Mouse (Mus musculus): ENCODE measurements around the gene Ralgps2.

Gene Ralgps2

DNA sequence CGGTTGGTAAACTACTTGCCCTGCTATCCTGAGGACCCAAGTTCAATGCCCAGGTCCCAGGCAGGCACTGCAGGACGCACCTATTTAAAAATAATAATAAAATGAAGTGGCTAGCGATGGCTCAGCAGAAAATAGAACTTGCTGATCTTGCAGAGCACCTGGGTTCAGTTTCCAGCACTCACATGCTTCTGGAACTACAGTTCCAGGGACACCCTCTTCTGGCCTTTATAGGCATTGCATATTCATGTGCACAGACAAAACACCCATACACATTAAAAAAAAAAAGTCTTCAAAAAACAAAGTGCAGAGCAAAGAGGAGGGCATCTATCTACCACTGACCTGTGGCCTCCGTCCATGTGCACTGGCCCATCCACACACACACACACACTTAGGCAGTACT lies 47.9 kb downstream of the Ralgps2 start:
- DNase-seq: no peak

DNA sequence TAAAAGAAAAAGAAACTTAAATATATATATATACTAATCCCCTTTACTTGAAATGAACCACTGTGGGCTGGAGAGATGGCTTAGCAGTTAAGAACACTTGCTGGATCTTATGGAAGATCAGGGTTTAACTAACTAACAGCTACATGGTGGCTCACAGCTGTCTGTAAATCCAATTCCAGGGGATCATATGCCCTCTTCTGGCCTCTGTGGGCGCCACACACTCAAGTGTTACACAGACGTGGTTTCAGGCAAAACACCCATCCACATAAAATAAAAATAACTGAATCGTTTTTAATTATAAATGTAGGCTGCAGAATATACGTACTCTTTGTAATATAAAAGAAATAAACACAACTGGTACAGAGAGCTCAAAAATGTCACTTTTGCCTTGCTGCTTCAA lies 50.6 kb downstream of the Ralgps2 start:
- no peak for DNase-seq

DNA sequence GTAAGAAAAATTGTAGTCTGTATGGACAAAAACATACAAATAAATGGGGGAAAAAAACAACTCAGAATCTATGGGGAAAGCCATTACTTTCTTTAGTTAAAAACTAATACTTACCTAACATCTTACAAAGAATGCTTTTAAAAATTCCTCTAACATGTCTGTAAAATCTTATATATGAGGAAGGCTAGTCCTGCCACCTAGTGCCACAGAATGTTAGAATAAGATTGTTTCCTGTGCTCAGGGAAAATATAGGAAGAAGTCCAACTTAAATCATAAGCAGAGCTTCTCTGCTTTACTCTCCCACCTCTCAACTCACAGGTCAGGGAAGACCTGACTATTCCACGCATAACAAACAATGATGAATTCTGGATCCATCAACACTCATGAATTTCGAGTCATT lies 53.5 kb downstream of the Ralgps2 start:
- DNase-seq: no peak

DNA sequence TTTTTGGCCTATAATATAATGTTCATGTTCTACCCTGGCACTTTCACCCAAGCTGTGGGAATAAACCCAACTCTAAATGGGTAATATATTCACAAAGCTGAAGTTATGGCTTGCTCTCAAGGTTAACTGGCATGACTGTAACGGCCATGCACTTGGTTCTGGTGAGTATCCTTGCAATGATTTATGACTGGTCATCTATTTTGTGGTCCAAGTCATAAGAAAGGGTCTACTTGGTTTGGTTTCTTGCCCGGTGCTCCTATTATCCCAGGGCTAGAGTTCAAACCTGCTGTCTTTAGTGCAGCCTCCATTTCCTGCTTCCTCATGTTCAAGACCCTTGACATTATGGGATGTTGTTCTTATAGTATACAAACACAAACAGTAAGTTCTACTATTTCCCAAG lies 54.6 kb downstream of the Ralgps2 start:
- DNase-seq: no peak

DNA sequence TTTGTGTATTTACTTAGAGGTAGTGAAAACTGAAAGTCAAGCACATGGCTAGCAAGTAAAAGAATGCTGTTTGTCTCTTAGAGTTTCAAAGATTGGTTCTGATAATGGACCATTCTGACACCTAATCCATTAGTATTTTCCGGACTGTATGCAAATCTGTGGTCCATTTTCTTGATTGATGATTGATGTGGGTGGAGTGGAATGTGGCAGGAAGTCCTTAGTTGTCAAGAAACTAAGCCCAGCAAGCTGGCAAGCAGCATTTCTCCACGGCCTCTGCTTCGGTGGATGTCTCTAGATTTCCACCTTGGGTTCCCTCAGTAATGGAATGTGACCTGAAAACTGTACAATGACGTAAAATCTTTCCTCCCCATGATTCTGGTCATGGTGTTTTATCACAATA lies 68.8 kb downstream of the Ralgps2 start:
- DNase-seq: no peak

DNA sequence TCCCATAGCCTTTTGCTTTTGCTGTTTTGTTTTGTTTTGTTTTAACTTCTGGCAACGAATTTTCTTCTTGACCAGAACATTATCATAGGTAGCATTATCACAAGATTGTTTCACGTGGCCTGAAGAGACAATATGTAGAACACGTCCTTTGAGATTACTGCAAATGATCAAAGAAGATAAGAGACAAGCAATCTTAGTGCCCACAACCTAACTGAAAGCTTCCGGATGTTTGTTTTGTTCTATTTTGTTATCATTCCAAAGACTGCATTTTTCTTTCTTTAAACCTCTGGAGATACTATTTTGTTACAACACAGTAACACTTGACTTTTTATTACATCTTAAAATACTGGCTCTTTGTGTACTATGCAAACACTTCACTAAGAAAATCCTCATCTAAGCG lies 69.4 kb downstream of the Ralgps2 start:
- DNase-seq: no peak

DNA sequence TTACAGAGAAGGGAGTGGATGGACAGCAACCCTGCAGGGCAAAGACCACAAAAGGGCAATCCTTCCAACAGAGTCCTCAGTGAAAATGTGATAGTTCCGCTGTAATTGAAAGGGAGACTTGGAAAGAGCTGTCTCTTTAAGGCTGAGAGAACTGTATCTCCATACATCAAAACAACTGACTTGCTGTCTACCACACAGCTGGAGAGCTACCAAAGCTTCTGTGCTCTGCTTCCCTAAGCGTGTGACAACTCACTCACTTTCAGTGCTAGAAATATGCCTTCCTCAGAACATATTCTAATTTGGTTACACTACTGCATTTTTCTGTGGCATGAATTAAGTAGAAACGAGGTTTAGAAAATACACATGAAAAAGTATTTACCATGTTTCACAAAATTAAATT lies 75.2 kb downstream of the Ralgps2 start:
- no peak for DNase-seq

DNA sequence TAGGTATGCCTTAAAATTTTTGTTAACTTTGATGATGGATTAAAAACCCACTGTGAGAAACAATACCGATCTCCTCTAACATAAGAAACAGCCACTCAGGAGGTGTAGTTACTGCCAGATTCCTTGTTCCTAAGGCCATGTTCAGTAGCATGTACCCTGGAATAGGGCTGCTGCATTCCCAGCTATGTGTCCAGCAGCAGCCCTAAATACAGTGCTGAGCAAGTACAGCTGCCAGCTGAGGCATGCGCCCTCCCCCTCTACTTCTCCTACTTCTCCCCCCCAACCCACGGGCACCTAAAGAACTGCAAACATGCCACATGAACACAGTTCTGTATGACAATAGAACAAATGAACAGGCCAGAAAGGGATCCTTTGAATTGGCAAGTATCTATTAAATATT lies 75.7 kb downstream of the Ralgps2 start:
- DNase-seq: no peak

DNA sequence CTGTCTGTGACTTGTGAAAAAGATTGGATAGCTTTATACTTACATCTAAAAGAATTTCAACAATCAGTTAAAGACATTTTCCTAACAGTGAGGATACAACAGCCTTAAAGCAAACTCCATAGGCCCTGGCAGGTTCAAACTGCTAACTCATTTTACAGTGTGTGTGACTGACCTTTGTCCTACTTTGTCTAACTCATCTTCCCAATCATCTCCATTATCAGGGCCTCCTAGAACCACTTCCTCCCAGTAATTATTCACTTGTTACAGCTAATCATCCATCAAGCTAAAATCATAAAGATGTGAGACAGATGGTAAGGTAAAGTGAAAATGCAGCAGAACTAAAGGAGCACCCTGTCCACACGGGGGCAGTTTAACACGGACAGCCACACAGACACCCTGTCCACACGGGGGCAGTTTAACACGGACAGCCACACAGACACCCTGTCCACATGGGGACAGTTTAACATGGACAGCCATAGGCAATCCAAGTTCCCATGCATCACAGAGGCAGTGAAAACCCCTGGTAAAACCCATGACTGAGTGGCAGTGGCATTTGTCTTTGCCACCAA lies 77.9 kb downstream of the Ralgps2 start:
- DNase-seq: no peak

DNA sequence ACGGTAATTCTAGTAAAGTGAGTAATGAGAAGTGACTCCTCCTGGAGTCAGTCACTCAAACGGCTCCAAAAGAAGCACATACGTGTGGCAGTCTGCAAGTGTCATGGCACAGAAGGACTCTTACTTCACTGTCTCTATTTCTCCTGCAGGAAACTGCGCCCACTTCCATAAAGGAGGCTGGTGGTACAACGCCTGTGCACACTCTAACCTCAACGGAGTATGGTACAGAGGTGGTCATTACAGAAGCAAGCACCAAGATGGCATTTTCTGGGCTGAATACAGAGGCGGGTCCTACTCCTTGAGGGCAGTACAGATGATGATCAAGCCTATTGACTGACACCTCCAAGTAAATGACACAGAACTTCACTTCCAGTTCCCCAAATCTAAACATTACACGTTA lies 79.2 kb downstream of the Ralgps2 start:
- DNase-seq: no peak

DNA sequence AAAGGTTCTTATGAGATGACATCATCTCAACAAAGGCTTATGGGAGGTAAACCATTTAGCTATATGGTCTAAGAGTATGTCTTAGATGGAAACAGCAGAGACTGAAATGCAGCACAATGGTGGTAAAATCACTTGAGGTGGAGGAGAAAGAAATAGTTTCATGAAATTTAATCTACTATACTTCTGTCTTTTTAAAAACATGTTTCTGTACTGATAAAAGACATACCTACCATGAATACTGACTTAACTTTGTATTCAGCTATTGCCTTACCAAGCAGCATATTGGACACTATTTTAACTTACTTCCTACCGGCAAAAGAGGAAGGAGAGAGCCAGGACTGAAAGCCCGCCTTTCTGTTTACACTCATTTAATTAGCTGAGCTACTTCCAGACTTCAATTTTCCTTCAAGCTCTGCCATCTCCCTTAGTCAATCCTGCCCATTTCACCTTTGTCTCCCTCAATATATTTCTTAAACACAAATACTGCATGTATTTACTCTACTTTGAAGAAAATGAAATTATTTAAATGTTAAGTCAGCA lies 79.6 kb downstream of the Ralgps2 start:
- DNase-seq: no peak

DNA sequence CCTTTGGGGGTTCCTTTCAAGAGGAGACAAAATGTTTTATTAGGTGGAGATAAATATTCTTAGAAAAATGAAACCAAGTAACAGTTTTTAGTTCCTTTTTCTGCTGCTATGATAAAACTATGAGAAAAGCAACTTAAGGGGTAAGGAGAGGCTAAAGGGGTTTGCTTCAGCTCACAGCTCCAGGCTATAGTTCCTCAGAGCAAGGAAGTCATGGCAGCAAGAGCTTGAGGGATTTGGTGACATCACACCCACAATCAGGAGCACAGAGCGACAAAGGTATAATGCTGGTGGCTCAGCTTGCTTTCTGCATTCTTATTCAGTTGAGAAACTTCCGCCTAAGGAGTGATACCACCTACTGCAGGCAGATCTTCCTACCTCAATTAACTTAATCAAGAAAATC lies 80.3 kb downstream of the Ralgps2 start:
- DNase-seq: no peak

DNA sequence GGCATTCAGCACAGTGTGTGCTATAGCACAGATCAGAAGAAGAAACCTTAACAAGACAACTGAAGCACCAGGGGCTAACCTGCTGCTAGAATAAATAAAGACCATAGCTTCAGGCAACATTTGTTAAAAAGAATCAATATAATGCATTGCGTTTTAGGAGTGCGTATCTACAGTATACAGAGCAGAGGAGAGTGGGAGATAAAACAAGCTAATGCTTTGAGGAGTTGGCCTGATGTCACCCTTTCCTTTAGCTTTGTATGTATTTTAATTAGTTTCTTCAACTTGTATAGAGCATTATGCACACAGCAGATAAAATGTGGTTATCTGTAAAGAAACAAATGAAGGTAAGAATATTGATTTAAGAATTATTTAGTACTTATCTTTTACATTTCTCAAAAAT lies 82.8 kb downstream of the Ralgps2 start:
- no peak for DNase-seq

DNA sequence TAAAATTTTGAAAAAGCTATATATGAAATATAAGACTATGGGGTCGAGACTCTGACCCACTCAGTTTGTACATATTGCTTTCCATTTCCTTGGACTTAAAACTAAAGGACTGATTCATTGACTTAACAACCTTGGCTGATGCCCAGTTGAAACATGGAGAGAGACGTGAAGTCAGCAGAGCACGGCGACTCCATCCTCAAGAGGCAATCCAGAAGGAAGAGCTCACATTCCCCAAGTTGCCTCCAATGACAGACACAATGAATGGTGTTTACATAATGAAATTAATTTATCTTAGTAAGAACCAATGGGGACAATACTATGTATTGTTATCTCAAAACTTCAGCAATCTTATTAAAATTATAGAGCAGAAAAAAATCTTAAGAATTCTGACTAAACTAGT lies 84.9 kb downstream of the Ralgps2 start:
- no peak for DNase-seq

DNA sequence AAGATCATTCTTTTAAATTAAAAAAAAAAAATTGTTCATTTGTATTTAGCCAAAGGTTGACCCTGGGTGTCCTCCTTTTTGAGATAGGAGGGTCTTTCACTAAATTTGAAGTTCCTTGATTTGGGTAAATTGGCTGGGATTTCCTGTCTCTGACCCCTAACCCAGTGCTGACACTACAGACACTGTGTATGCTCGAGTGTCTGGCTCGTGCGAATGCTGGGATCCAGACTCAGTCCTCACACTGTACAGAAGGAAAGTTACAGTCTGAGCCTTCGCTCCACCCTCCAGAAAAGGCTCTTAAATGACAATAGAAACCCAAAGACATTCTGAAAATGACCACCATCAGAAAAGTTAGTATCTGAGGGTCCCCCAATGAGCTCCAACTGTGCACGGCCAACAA lies 86.6 kb downstream of the Ralgps2 start:
- no peak for DNase-seq

DNA sequence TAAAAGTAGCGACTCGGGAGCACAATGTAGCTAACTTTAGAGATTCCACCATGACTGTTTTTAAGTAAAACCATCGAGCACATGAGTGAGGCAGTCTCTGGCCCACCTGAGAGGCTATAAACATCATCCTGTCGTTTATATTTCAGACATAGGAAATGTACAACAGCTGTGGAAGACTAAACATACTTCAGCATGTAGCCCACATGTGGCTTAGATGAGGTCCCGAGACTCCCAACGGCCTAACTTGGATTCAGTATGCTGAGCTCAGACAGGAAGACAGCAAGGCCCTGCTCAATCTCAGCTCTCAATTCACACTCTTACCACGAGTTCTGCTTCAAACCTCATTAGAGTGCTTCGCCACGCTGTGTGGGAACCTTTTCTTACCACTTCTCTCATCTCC lies 87.0 kb downstream of the Ralgps2 start:
- DNase-seq: no peak

DNA sequence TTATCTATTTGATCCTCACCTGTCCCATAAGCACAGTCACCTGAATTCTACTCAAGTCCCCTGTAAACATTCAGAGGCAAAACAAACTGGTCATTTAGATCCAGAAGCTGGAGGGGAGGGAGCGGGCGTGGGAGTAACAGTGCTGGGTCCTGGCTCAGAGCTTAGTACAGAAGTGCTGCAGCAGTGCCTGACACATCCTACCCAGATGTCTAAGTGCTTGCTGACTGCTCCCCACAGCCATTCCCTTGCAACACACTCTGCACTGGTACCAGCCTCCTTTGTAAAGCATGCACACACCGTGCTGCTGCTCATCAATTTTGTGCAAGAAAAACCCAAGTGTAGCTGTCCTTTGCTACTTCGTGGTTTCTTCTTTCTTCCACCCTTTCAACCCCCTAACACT lies 92.3 kb downstream of the Ralgps2 start:
- no peak for DNase-seq

DNA sequence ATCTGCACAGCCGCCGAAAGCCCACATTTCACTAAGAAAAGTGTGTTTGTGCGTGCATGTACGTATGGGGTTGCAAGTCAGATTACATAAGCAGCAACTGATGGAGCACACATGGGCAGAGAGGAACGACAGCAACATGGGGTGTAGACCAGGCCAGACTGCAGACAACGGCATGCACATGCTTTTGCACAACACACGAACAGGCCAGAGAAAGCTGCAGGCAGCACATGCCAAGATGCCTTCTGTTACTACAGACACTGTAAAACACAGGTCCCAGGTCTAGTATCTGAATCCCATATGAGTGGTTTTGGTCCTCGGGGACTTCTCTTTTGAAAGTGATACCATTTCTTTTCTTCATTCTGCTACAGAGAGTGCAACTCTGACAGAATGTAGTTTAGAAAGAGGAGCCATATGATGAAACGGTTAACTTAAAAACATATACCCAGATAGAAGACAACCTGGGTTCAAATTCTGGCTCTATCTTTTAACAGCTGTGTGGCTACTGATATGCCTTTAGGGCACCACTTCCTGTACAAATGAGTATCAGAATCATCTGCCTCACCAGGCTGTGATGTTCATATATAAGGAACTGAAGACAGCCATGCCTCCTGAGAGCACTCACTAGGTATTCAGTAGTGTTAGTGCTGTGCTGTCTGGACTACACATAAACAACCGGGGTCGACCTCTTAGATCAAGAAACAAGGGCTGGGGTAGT lies 97.6 kb downstream of the Ralgps2 start:
- peak; percentile 11 for DNase-seq

DNA sequence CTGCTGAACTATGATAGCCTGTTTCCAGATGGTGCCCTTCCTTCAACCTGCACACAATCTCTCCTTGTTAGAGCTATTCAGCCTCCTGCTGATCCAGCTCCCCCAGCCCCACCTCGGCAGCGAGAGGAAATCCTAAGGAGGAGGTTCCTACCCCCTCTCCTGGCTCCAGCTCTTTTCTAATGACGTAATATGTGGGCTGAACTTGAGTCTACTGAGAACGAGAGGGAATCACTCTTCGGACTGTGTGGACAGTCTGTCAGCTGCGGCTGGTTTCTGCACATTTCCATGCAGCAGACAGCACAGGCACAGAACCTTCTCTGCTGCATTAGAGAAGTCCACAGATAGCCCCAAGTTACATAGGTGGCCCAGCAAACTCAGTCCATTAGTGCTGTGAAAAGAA lies 100.7 kb downstream of the Ralgps2 start:
- no peak for DNase-seq

DNA sequence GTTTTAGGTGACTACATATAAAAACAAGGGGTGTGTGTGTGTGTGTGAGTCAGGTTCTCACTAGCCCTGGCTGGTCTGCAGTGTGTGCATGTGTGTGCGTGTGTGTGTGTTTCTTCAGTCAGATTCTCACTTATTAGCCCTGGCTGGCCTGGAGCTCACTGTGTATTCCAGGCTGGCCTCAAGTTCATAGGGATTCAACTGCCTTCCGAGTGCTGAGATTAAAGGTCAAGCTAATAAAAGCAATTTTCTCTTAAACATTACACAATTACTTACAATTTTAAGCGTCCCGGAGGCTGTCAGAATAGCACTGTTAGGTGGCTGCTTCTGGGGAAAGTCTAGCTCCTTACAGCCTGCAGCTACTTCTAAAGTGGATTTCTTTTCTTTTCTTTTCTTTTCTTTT lies 101.2 kb downstream of the Ralgps2 start, which contains the start of gene Angptl1:
TSS of gene Angptl1 (plus strand) at position 386 of the 400 bp plus-strand sequence.
- no peak for DNase-seq

DNA sequence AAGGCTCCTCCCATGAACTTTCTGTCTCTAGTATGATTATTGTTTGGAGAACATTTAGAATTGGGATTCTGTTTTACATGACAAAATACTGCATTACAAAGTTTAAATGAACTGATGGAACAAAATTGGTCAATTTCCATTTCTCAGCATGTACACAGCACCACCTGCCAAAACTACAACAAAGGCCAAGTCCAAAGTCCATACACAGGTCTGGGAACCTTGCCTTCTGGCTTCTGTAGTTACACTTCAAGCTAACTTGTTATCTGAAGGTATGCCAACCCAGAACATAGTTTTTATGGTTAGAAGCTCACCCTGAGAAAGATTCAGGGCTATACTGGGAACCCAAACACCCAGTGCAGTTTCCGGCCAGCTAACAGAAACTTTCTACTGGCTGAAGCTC lies 120.2 kb downstream of the Ralgps2 start:
- no peak for DNase-seq

DNA sequence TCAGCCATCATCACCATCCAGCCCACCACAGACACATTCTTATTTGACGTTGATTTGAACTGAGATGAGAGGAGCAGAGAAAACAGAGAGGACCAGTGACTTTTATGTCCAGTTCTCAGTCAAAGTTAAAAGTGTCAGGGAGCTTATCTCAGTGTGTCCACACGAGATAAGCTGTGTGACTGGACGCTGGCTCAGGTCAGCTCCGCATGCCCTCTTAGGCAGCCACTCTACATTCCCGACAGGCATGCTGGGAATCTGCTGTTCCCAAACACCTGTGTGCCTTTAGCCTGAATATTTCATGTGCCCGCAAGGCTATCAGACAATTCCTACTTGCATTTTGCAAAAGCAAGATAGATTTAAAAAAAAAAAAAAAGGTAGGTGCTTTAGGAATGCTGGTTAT lies 125.9 kb downstream of the Ralgps2 start:
- DNase-seq: no peak

DNA sequence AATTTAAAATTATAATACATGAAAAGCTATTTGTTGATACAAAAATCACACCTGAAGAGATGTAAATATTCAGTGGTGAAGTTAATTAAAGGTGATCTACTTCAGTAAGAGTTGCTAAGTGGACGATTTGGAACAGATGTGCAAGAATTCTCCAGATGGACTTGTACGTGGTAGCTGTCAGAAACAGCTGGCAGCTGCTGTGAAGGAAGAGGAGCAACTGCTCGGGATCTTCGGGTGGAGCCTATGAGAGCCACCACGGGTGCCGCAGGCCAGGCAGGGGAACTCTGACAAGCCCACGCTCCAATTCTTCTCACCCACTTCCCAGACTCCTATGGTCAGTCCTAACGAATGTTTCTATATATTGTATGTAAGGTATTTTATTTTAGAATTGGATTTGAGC lies 126.7 kb downstream of the Ralgps2 start:
- no peak for DNase-seq

DNA sequence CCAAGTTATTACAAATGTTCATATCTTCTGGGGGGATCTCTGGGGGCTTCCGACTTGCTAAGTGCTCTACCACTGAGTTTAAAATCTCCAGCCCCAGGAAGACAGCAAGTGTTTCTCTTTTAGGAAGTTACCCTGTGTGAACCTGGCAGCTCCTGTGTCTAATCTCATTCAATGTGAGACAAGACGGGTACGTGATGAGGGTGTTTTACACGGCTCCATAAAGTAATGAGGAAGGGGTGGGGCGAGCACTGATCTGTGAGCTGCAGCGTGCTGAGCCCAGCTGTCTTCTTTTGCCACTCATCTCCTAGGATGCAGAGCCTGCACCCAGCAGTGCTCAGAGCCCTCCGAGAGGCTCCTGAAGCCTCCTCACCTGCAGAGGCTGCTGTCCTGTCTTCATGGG lies 127.5 kb downstream of the Ralgps2 start:
- no peak for DNase-seq

DNA sequence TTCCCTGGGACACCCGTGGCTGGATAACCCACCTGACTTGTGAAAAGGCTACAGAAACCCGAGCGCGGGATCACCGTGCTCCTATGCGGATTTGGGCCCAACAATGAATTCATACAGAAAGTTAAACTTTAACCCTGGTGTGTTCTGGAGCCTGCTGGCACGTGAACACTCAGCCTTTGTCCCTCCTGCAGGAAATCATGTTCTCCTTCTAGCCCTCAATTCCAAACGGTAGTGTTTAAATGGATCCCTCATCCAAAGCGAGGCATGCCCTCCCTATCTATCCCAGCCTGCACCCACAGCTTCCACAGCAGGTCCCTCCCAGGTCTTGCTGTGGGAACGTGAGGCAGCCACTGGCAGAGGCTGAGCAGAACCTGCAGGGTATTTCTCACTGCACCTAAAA lies 131.1 kb downstream of the Ralgps2 start:
- DNase-seq: no peak

Measured in cerebellum, adult 11-12 months (tissue).